Mouse (Mus musculus): ENCODE measurements around the gene Gkap1. TPM values are rescaled to one million over a fixed set of nuclear protein-coding genes. Genes with fewer than 3 reads are reported as not detected.
A peak's percentile ranks its signal among the peaks of the same experiment; 100 is the strongest.

Gkap1 gene
- polyA plus RNA-seq, 2 experiments = 27.3 to 30.9 TPM

GRCm38 (mm10) chr13:58193221-58193620 is 82.3 kb downstream of the Gkap1 start:
- WGBS = 92% methylated on average over 3 of the region's 3 CpGs
- H3K9ac ChIP-seq (ENCODE audit: low read depth, low read length, severe bottlenecking) = no peak overlapping the region
- no peak overlapping the region for H3K4me2 ChIP-seq (replicated peaks; ENCODE audit: low read depth, low read length, severe bottlenecking)
- peaks cover 76% of the 10 kb centered on the region for H3K36me3 ChIP-seq (ENCODE audit: control insufficient read depth, insufficient read depth, low read length)
- no peak overlapping the region for H3K27ac ChIP-seq (replicated peaks; ENCODE audit: low read depth, low read length)
- no peaks in the 10 kb centered on the region for H3K27me3 ChIP-seq (ENCODE audit: control insufficient read depth, insufficient read depth, low read length)
- H3K4me1 ChIP-seq (ENCODE audit: control insufficient read depth, insufficient read depth, low read length) = no peaks in the 10 kb centered on the region
- ATAC-seq (ENCODE audit: low FRiP score, low read depth) = no peak
- DNase-seq (ENCODE audit: low spot score) = no peak
- H3K4me3 ChIP-seq (replicated peaks; ENCODE audit: low read length) = no peak overlapping the region
- TF ChIP-seq POLR2A (IDR thresholded peaks at IDR 0.05; ENCODE audit: borderline replicate concordance, extremely low read depth, insufficient read depth, insufficient read length) = no peak
- no peaks in the 10 kb centered on the region for H3K9me3 ChIP-seq (ENCODE audit: control insufficient read depth, low read length)

GRCm38 (mm10) chr13:58192146-58192545 is 83.4 kb downstream of the Gkap1 start:
- WGBS = 91% methylated on average over 6 of the region's 6 CpGs
- Histone ChIP-seq H3K4me1 (ENCODE audit: control insufficient read depth, insufficient read depth, low read length) (no peaks in the 10 kb centered on the region), H3K4me3 (replicated peaks; ENCODE audit: low read length) (no peak overlapping the region), H3K27me3 (ENCODE audit: control insufficient read depth, insufficient read depth, low read length) (no peaks in the 10 kb centered on the region), H3K36me3 (ENCODE audit: control insufficient read depth, insufficient read depth, low read length) (peaks cover 79% of the 10 kb centered on the region), H3K27ac (replicated peaks; ENCODE audit: low read depth, low read length) (no peak overlapping the region), H3K4me2 (replicated peaks; ENCODE audit: low read depth, low read length, severe bottlenecking) (no peak overlapping the region), H3K9me3 (ENCODE audit: control insufficient read depth, low read length) (no peaks in the 10 kb centered on the region), H3K9ac (ENCODE audit: low read depth, low read length, severe bottlenecking) (no peak overlapping the region)
- ATAC-seq (ENCODE audit: low FRiP score, low read depth) (no peak), DNase-seq (ENCODE audit: low spot score) (no peak)
- no peak for TF ChIP-seq POLR2A (IDR thresholded peaks at IDR 0.05; ENCODE audit: borderline replicate concordance, extremely low read depth, insufficient read depth, insufficient read length)

- peaks cover 80% of the 10 kb centered on the region for H3K36me3 ChIP-seq (ENCODE audit: control insufficient read depth, insufficient read depth, low read length)
- no peak for TF ChIP-seq POLR2A (IDR thresholded peaks at IDR 0.05; ENCODE audit: borderline replicate concordance, extremely low read depth, insufficient read depth, insufficient read length)
Measured at GRCm38 (mm10) chr13:58191516-58191915, 84.0 kb downstream of the Gkap1 start.

GRCm38 (mm10) chr13:58189473-58189872 is 86.0 kb downstream of the Gkap1 start:
- ATAC-seq (ENCODE audit: low FRiP score, low read depth) = no peak
- H3K27ac ChIP-seq (replicated peaks; ENCODE audit: low read depth, low read length) = no peak overlapping the region
- H3K9me3 ChIP-seq (ENCODE audit: control insufficient read depth, low read length) = no peaks in the 10 kb centered on the region
- no peak overlapping the region for H3K4me3 ChIP-seq (replicated peaks; ENCODE audit: low read length)
- no peak overlapping the region for H3K4me2 ChIP-seq (replicated peaks; ENCODE audit: low read depth, low read length, severe bottlenecking)
- TF ChIP-seq POLR2A (IDR thresholded peaks at IDR 0.05; ENCODE audit: borderline replicate concordance, extremely low read depth, insufficient read depth, insufficient read length) = no peak
- no peaks in the 10 kb centered on the region for H3K4me1 ChIP-seq (ENCODE audit: control insufficient read depth, insufficient read depth, low read length)
- DNase-seq (ENCODE audit: low spot score) = no peak
- no peaks in the 10 kb centered on the region for H3K27me3 ChIP-seq (ENCODE audit: control insufficient read depth, insufficient read depth, low read length)
- peaks cover 77% of the 10 kb centered on the region for H3K36me3 ChIP-seq (ENCODE audit: control insufficient read depth, insufficient read depth, low read length)
- no peak overlapping the region for H3K9ac ChIP-seq (ENCODE audit: low read depth, low read length, severe bottlenecking)
- 73% methylated on average over 5 of the region's 5 CpGs for WGBS

More at GRCm38 (mm10) chr13:58191516-58191915, 84.0 kb downstream of the Gkap1 start:
- no peak for ATAC-seq (ENCODE audit: low FRiP score, low read depth)
- DNase-seq (ENCODE audit: low spot score) = no peak
- Histone ChIP-seq H3K9ac (ENCODE audit: low read depth, low read length, severe bottlenecking) (no peak overlapping the region), H3K27ac (replicated peaks; ENCODE audit: low read depth, low read length) (no peak overlapping the region), H3K4me3 (replicated peaks; ENCODE audit: low read length) (no peak overlapping the region), H3K4me2 (replicated peaks; ENCODE audit: low read depth, low read length, severe bottlenecking) (no peak overlapping the region), H3K4me1 (ENCODE audit: control insufficient read depth, insufficient read depth, low read length) (no peaks in the 10 kb centered on the region), H3K27me3 (ENCODE audit: control insufficient read depth, insufficient read depth, low read length) (no peaks in the 10 kb centered on the region), H3K9me3 (ENCODE audit: control insufficient read depth, low read length) (no peaks in the 10 kb centered on the region)
- 96% methylated on average over 14 of the region's 14 CpGs for WGBS

GRCm38 (mm10) chr13:58188412-58188811 is 87.1 kb downstream of the Gkap1 start:
- ATAC-seq (ENCODE audit: low FRiP score, low read depth) (no peak), DNase-seq (ENCODE audit: low spot score) (peak; percentile 79)
- no peak overlapping the region for H3K4me2 ChIP-seq (replicated peaks; ENCODE audit: low read depth, low read length, severe bottlenecking)
- H3K27me3 ChIP-seq (ENCODE audit: control insufficient read depth, insufficient read depth, low read length) = no peaks in the 10 kb centered on the region
- H3K4me1 ChIP-seq (ENCODE audit: control insufficient read depth, insufficient read depth, low read length) = no peaks in the 10 kb centered on the region
- 62% methylated on average over 4 of the region's 4 CpGs for WGBS
- no peak overlapping the region for H3K9ac ChIP-seq (ENCODE audit: low read depth, low read length, severe bottlenecking)
- TF ChIP-seq POLR2A (IDR thresholded peaks at IDR 0.05; ENCODE audit: borderline replicate concordance, extremely low read depth, insufficient read depth, insufficient read length) = no peak
- peaks cover 71% of the 10 kb centered on the region for H3K36me3 ChIP-seq (ENCODE audit: control insufficient read depth, insufficient read depth, low read length)
- H3K4me3 ChIP-seq (replicated peaks; ENCODE audit: low read length) = no peak overlapping the region
- no peak overlapping the region for H3K27ac ChIP-seq (replicated peaks; ENCODE audit: low read depth, low read length)
- no peaks in the 10 kb centered on the region for H3K9me3 ChIP-seq (ENCODE audit: control insufficient read depth, low read length)

- Histone ChIP-seq H3K36me3 (ENCODE audit: control insufficient read depth, insufficient read depth, low read length) (peaks cover 71% of the 10 kb centered on the region), H3K9ac (ENCODE audit: low read depth, low read length, severe bottlenecking) (no peak overlapping the region), H3K4me2 (replicated peaks; ENCODE audit: low read depth, low read length, severe bottlenecking) (no peak overlapping the region), H3K4me1 (ENCODE audit: control insufficient read depth, insufficient read depth, low read length) (no peaks in the 10 kb centered on the region), H3K27me3 (ENCODE audit: control insufficient read depth, insufficient read depth, low read length) (no peaks in the 10 kb centered on the region), H3K4me3 (replicated peaks; ENCODE audit: low read length) (no peak overlapping the region), H3K9me3 (ENCODE audit: control insufficient read depth, low read length) (no peaks in the 10 kb centered on the region), H3K27ac (replicated peaks; ENCODE audit: low read depth, low read length) (no peak overlapping the region)
- TF ChIP-seq POLR2A (IDR thresholded peaks at IDR 0.05; ENCODE audit: borderline replicate concordance, extremely low read depth, insufficient read depth, insufficient read length) = no peak
- DNase-seq (ENCODE audit: low spot score) (no peak), ATAC-seq (ENCODE audit: low FRiP score, low read depth) (no peak)
- WGBS = 92% methylated on average over 3 of the region's 3 CpGs
Measured at GRCm38 (mm10) chr13:58187751-58188150, 87.7 kb downstream of the Gkap1 start.
